Mouse (Mus musculus) embryo, embryonic 11 days (tissue): ENCODE data around the gene Fank1.
"Not testable (repeated sequence)": the region's sequence is repeated elsewhere in the genome, so short reads cannot be mapped to it uniquely, and the experiment has no call there.

Experiments
- DNase-seq: peaks from one replicate; pipeline ENCODE4 v3.0.0-alpha.2; 2015

Fank1 gene

DNA sequence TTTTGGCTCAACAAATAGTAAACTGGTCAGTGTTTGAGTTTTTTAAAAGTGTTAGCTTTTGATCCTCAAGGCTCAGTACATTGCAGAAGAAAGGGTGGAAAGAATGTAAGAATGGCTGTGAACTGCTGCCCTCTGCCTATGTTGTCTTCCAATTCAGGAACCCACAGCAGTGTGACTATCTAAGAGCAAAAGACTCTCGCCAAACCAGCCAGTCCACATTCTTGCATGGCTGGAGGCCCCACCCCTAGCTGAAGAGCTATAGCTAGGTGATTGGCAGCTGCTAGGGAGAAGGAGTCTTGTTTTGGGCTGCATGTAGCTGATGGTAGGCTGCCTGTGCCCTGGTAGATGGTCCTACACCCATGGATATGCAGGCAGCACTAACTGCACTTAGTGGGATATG lies 70.5 kb downstream of the Fank1 start:
- no peak for DNase-seq

- no peak for DNase-seq
These were observed 71.5 kb downstream of the Fank1 start for GRCm38 (mm10) chr7:133848180-133848579.

DNA sequence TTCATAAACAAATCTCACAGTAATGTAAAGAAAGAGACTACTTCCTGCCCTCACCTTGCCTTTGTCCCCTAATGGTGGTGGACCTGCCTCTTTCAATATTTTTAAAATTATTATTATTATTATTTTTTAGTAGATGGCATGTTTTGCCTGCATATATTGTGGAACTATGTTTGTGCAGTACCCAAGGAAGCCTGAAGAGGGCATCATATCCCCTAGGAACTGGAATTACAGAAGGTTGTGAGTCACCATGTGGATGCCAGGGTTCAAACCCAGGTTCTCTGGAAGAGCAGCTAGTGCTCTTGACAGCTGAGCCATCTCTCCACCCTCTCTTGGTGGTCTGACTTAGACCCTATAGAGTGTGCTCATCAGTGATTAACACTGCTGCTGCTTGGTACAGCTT lies 74.1 kb downstream of the Fank1 start:
- no peak for DNase-seq

DNA sequence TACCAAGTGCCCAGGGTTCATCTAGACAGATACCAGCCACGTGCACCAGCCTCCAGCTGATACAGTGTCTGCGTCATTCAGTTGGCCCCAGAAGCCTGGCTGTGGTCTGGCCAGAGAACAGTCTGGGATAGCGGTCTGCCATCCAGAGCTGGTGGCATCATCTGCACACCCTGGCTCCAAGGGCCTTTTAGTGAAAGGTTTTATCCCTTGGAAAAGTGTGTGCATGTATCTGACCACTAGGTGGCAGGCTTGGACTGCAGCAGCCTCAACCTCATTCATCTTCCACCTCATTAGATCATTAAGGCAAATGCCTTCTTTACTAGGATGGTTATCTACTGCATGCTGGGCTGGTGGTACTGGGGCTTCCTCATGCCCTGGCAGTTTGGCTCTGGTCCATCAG lies 79.6 kb downstream of the Fank1 start:
- peak; percentile 82 for DNase-seq

- no peak for DNase-seq
These were observed 81.8 kb downstream of the Fank1 start for GRCm38 (mm10) chr7:133858506-133858905.

DNA sequence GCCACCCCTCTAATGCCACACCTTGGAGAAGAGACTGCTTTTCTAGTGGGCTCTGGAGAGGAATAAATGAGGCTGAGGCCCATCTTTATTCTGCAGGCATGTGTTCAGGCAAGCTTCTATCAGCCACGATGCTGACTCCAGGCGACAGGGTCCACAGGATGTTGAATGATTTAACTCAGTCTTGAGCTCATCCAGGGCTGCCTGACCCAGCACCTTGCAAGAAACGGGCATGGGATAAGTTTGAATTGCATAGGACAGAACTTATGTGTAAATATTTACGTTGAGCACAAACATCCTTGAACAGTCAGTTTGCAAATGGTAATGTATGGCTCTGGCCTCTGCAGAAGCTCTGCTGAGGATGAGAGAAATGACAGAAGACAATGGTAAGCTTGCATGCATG lies 82.9 kb downstream of the Fank1 start:
- DNase-seq: no peak

DNA sequence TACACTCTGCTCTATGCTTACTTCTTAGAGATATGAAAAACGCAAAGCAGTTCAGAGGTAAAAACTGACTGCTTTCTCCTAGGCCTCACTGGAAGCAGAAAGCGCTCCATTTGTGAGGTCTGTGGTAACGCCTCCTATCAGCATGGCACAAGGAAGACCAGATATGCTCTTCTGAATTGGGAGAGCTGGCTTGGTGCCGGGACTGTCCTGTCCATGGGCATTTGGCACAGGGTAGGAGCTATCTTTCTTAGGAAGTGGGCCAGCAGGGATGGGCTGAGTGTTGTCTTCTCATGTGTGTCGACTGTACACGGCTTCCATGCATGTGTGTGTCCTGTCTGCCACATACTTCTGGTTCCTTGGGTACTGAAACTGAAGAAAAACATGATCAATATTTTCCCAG lies 85.6 kb downstream of the Fank1 start:
- DNase-seq: no peak

DNA sequence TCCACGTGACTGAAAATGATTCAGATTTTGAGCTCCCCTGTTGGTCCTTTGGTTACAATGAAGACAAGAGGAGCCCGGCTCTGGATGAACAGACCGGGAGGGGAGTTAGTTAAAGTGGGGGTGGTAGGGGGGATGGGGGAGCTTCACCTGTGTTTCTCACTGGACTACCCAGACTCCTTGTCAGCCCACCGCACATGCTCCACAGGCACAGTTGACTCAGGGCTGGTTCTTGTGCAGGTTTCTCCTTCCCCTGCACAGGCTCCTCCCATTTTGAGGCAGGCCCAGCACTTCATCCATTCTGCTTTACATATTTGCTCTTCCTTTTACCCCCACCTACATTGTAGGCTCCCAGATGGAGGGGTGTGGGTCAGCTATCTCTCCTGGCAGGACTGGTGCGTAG lies 86.1 kb downstream of the Fank1 start:
- DNase-seq: no peak

GRCm38 (mm10) chr7:133863151-133863550 lies 86.5 kb downstream of the Fank1 start:
- no peak for DNase-seq

DNA sequence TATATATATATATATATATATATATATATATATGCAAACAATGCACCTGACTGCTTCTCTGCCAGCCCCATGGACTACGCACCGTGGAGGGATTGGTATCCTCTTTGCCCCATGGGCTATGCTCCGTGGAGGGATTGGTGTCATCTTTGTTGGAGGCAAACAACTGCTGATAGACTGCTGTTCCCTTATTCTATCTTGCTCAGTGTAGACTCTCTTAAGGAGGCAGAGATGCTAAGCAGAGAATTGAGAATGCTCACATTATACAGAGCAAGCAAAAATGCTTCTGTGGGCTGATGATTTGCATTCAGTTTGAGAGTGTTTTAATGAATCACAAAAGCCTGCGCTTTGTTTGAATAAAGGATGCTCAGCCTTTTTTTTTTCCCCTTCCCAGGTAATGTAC lies 87.0 kb downstream of the Fank1 start:
- no peak for DNase-seq

DNA sequence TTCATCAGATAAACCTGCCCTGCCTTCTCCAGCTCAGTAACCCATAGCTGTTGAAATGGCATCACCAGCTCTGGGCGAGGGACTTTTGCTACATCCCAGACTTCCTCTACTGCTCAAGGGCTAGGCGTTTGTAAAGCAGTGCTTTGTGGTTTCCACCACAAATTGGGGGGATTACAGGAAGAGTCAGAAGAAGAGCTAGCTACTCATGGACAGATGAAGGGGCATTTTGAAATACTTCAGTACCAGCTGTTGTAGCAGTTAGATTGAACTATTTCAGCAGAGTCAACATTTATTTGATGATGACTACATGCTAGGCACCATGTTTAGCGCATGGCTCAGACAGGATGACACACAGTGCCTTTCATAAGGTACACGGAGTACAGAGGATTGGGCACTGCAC lies 93.6 kb downstream of the Fank1 start:
- DNase-seq: no peak

GRCm38 (mm10) chr7:133872701-133873100 lies 96.0 kb downstream of the Fank1 start:
- no peak for DNase-seq

DNA sequence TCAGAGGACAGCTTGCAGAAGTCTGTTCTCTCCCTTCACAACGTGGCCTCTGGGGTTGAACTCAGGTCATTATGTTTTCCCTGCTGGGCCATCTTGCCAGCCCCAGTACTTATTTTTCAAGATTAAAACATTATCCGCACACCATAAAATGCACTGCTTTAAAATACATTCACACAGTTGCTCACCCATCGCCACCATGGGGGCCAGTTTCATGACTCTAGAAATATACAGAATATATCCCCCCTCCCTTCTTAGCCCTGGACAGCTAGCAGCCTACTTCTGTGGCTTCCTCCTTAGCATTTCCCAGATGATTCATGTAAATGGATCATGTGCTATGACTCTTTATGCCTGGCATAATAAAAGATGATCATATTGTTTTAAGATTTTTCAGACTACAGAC lies 99.5 kb downstream of the Fank1 start:
- DNase-seq: no peak

DNA sequence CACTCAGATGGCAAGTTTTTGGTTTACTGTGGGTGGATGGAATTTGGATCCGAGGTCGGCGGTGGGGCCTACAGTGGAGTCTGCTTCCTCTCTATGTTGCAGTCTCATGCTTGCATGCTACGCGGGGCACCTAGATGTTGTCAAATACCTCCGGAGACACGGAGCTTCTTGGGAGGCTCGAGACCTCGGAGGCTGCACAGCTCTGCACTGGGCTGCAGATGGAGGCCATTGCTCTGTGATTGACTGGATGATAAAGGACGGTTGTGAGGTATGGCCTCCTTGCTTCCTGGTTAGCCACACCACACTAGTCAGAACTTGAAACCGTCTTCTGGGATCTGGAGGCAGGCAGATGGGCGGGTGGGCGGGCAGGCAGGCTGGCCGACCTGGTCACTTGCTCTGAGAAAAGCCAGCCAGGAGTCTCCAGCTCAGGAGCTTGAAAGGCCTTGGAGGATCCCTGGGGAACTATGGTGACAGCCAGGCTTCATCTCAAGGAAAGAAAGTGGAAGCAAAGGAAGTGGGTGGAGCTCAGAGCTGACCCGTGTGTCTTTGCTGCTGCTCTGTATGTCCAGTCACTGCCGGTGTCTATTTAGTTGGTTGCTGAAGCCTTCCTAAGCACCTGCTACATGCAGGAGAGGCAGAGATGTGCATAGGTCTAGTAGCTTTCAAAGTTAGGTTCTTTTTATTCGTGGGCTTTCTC lies 100.1 kb downstream of the Fank1 start:
- DNase-seq: no peak

GRCm38 (mm10) chr7:133879761-133880160 lies 103.1 kb downstream of the Fank1 start:
- no peak for DNase-seq

- not testable (repeated sequence) for DNase-seq
These were observed 108.2 kb downstream of the Fank1 start for GRCm38 (mm10) chr7:133884759-133885431.

- DNase-seq: no peak
These were observed 112.6 kb downstream of the Fank1 start for GRCm38 (mm10) chr7:133888926-133889920.

GRCm38 (mm10) chr7:133889986-133890385 lies 113.3 kb downstream of the Fank1 start:
- DNase-seq: no peak

- DNase-seq: no peak
These were observed 114.6 kb downstream of the Fank1 start for GRCm38 (mm10) chr7:133891298-133891697.

GRCm38 (mm10) chr7:133891796-133892195 lies 115.1 kb downstream of the Fank1 start:
- DNase-seq: no peak

- DNase-seq: no peak
These were observed 122.7 kb downstream of the Fank1 start for GRCm38 (mm10) chr7:133899391-133899790.

GRCm38 (mm10) chr7:133908966-133909365 lies 132.3 kb downstream of the Fank1 start:
- no peak for DNase-seq

- peak; percentile 34 for DNase-seq
These were observed 133.2 kb downstream of the Fank1 start for GRCm38 (mm10) chr7:133909833-133910375.
